Mouse (Mus musculus) heart, postnatal 36 days (tissue): ENCODE results near the gene Glis2. TPM values are rescaled to one million over a fixed set of nuclear protein-coding genes. Genes with fewer than 3 reads are reported as not detected.

Experiments used
- DNase-seq, 2 experiments: peaks; one replicate each; pipeline ENCODE4 v3.0.0; 2021 to 2022
- intact Hi-C: fragments of 180-260 bp; cut with DNase I; formaldehyde crosslinking; loops from one replicate; pipeline ENCODE4 v1.15.1; 2025
- total RNA-seq, 2 experiments: library from RNA; stranded (reverse); gene quantifications; 2 replicates each; pipeline ENCODE4 v1.2.3; 2021

Gene Glis2
- total RNA-seq, 2 experiments from 2014 or later = 16.0 to 16.7 TPM

DNA sequence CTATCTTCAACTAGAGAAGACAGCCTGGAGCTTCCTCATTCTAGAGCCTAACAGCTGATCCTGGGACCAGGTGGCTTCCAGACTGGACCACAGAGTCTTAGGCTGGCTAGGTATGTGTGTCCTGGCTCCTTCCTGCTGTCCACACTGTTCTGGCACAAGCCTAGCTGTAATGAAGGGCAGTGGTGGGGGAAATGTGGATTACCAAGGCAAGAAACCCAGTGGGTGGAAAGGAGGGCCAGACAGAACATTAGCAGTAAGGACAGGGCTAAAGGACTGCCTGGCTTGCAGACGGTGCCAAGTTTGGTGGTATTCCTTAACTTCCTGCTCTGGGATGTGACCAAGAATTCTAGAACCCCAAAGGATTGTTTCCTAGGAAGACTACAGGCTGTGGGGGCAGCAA lies 56.6 kb downstream of the Glis2 start:
- no peak for DNase-seq
- intact Hi-C loops = no loop called here

DNA sequence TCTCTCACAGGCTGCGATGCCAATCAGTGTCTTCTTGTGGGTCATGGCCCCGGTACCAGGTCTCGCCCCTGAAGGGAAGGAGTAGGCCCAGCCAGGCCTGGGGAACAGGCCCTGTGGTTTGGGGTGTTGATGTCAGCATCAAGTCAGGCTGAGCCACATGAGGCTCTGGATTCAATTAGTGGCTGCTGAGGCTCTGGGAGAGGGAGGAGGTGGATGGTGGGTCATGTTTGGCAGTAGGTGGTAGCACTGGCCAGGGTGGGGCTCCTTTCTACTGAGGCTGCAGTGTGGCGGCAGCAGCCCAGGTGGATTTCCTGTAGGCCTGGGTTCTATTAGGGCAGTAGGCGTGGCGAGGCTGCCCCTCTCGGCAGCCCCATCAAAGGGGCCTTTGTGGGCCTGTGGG lies 57.1 kb downstream of the Glis2 start:
- intact Hi-C loops = no loop called here
- DNase-seq = no peak

DNA sequence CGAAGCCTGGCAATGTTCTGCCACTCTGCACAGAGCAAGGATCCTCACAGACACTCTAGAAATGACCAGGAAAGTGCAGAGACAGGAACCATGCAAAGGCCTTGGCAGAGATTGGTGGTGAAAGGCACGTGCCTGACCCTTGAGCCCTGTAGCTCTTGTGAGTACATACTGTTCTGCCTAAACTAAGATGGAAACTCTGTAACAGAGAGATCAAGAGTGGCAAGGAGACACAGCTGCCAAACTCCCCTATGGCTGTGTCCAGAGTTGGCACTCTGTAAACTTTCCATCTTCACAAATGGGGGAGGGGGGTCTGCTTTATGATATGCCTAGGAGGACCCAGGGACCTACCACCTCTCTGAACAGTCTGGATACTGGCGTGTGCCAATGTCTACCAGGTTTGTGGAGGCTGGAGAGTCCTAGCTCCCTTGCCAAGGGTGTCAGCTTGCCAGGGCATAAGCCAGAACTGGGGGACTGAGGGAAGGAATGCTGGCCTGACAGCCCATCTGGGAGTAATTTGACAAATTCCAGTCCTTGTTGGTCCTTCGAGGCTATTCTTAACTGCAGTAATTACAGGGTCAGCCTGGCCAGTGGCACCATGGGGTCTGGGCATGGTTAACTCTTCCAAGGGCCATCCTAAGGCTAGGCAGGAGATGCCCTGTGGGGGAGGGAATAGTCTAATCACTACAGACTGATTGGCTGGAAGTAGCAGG lies 58.3 kb downstream of the Glis2 start:
- peak; percentile 36 to 49 for DNase-seq
- intact Hi-C loops = no loop called here

DNA sequence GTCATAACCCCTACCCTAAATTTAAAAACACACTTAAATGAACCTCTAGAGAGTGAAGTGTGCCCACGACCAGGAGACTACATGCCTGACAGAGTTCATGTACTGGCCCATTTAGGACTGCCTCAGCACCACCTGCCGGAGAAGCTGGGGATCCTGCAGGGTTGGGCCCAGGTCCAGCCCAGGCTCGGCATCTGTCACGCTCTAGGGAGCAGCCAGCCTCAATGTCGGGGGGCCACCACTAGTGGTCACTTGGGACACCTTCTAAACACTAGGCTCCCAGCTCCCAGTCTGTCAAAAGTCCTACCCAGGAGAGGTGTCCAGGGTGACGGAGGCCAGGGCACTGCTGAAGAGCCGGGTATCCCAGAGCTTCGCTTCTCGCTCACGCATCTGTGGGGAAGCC lies 60.2 kb downstream of the Glis2 start:
- DNase-seq = peak in 1 of 2 experiments; percentile 25
- intact Hi-C loops = loop anchor here (2.0 kb wide), 2 partner anchors 14 to 24 kb away; no protein-coding TSS in a partner anchor

DNA sequence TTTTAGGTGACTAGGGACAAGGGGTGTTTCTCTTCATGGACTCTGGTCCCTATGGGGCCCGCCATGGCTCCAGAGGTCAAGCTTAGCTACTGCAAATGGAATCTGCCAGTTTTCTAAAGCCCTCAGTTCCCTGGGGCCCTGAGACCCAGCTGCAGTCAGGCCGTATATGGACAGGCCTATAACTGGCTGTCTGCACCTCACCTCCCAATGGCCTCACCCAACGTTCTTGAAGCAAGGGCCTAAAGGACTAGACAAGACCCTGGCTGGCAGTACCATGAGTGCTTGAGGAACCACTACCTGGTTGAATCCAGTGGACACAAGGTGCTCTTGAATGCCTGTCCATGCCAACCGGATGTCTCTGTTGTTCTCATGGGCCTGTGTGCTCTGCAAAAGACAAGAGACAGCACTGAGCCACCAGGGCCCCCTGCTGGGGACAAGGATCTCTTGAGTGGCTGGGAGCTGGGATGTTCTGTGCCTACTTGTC lies 60.8 kb downstream of the Glis2 start:
- peak; percentile 39 to 55 for DNase-seq

DNA sequence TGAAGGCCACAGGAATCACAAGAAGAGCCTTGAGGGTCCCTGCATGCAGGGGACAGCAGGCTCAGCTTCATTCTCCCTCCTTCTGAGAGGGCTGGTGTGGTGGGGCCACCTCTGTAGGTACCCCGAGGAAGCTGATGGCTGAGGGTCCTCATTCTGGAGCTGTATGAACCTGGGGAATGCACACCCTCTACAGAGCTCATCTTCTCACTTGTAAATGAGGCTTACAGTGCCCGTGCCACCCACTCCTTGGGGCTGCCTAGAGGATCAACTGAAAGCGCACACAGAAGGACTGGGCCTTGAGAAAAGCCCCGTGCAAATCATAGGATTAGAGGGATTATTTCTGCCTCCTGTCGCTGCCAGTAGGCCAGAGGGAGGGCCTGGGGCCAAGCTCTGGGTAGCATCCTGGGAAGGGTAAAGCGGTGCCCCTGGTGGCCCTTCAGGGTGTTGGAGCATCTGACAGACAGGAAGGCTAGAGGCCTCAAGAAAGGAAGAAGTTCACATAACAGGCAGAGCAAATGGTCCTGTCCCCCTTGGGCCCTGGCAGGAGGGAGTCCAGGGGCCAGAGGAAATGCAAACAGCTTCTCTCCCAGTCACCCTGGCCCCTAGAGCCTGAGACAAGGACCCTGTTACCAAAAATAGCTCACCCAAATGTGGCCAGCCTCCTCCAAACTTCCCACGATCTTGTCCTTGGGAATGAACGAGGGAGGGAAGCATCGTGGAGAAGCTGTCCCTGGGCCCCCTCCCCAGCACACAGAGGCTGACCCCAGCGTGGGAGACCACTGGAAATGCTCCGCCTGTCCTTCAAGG lies 61.5 kb downstream of the Glis2 start:
- DNase-seq = no peak
- intact Hi-C loops = loop anchor here (2.0 kb wide), 2 partner anchors 15 to 25 kb away; no protein-coding TSS in a partner anchor

More for the DNA sequence above, 60.8 kb downstream of the Glis2 start:
- intact Hi-C loops = loop anchor here (2.0 kb wide), 2 partner anchors 14 to 24 kb away; no protein-coding TSS in a partner anchor

DNA sequence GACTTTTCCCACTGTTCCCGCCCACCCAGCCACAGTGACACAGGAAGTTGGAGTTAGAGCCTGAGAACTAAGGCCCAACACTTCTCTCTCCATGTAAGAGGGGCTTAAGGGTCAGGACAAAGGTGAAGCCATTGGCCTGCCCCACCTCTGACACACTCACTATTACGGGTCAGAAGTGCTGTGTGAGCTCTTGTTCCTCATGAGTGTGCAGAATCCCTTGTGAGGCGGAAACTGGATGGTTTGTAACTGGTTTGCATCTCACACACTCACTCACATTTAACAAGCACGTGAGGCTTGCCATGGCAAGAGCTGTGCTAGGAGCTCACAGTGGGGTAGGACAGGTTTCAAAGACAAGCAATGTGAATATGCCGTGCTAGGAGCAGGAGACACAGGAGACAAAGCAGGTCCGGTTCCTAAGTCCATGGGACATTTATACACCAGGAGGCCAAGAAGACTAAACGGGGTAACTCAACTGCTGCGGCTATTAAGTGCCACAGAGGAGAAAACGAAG lies 62.1 kb downstream of the Glis2 start:
- intact Hi-C loops = no loop called here
- DNase-seq = no peak

DNA sequence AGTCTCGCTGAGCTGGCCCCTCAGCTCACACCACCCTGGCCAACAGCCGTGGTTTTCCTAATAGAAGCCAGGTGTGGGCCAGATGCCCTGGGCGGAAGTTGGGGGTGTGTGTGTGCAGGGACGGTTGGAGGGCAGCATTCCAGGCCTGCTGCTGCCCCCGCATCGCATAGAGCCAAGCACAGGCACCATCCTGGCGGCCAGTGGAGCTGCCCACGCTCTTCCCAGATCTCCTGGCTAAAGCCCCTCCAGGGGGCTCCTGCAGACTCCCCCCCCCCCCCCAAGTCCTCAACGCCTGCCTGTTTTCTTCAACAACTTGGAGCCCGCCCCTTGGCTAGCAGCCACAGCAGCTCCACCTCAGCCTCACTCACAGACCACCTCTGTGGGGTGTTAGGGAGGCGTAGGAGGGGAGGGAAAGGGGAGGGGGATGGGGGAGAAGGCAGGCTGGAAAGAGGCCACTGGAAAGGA lies 64.3 kb downstream of the Glis2 start:
- peak in 1 of 2 experiments; percentile 37 for DNase-seq
- intact Hi-C loops = no loop called here

DNA sequence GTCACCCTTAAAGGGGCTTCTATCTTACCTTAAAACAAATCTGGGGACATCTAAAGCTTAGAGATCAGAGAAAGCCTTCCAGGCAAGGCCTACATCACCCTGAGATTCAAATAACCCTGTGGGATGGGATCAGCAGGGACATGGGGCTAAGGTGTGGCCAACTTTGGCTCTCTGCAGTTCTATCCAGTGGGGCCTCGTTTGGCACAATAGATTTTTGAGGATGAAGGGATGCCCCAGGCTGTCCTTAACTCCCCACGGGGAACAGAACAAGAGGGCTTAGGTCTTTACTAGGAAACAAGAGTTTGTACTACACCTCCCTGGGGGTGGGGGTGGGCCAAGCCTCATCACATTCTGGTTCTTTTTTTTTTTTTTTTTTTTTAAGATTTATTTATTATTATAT lies 64.8 kb downstream of the Glis2 start:
- DNase-seq = no peak
- intact Hi-C loops = no loop called here

DNA sequence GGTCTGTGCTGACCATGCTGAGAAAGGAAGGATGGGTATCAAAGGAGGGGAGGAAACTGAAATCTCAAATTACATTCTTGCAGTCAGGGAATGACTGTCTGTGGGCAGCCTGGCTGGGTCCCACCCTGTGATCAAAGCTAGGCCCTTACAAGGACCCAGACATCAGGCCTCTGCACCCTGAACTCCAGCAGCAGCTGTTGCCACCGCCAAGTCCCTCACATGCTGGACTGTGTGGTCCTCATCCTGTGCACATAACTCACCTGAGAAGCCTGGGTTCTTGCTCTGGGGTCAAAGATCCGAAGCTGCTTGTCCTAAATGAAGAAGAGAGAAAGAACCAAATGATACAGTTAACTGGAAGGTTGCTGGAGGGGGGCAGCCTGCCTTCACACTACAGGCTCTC lies 67.1 kb downstream of the Glis2 start:
- intact Hi-C loops = no loop called here
- DNase-seq = no peak

DNA sequence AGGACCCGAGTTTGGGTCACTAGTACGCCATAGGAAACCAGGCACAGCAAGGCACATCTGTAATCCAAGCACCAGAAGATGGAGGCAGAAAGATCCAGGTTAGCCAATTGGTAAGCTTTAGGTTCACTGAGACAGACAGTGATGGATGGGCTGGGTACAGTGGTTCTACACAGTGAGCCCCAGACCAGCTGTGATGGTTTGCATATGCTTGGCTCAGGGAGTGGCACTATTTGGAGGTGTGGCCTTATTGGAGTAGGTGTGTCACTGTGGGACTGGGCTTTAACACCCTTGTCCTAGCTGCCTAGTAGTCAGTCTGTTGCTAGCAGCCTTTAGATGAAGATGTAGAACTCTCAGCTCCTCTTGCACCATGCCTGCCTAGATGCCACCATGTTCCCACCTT lies 69.3 kb downstream of the Glis2 start:
- no peak for DNase-seq
- intact Hi-C loops = no loop called here

DNA sequence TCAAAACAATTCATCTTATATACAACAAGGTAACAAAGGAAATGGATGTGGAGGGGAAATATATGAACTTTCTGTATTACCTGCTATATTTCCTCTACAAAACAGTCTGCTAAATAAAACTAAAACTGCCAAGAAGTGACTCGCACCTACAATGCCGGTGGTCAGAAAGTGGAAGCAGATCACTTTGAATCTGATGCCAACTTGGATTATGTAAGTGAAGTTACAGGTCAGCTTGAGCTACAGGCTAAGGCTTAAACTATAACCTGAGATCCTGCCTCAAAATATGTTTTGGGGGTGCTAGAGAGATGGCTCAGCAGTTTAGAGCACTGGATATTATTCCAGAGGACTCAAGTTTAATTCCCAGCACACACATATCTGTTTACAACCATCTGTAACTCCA lies 71.2 kb downstream of the Glis2 start:
- no peak for DNase-seq
- intact Hi-C loops = loop anchor here (5.0 kb wide), 3 partner anchors 98 to 363 kb away; partner anchors contain the start of gene Cdip1

DNA sequence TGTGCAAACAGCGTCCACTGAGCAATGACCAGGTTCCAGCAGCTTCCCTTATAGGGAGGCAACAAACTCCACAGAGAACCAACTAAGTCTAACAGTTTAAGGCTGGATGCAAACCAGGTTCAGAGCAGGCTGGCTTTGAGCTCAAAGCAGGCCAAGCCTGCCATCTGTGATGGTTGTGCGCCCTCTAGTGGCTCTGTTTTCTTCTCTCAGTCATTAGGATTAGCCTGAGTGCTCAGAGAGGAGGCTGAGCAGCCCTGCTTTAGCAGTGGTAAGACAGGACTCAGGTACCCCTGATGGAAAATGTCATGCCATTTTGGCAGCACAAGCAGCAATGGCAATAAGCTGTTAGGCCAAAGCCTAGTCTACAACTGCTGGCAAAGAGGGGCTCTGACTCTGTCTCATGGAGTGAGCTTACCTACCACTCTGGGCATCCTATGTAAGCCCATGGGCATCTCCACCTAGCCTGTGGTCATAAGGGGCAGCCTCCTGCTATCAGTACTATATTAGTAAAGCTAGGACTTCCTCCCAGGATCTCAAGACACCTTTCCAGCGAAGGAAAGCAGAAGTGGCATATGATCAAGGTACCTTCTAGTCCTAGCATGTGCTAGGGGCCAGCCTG lies 72.8 kb downstream of the Glis2 start:
- intact Hi-C loops = loop anchor here (1.0 to 5.0 kb wide), 4 partner anchors 37 to 365 kb away; partner anchors contain the start of gene Cdip1
- DNase-seq = peak; percentile 86 to 87

DNA sequence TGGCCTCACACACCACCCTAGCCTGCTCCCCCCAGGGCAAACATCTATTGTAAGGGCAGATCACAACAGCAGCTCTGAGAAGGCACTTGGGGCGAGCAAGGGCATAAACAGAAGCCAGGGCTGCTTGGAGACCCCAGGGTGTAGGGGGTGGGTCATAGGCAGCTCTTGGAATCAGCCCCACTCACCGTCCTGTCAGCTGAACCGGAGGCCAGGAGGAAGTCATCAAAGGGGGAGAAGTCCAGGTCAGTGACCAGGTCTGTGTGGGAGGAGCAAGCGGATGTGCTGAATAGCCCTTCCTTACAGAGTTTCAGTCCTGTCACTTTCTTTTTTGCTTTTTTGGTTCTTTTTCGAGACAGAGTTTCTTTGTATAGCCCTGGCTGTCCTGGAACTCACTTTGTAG lies 75.8 kb downstream of the Glis2 start:
- intact Hi-C loops = no loop called here
- DNase-seq = no peak

DNA sequence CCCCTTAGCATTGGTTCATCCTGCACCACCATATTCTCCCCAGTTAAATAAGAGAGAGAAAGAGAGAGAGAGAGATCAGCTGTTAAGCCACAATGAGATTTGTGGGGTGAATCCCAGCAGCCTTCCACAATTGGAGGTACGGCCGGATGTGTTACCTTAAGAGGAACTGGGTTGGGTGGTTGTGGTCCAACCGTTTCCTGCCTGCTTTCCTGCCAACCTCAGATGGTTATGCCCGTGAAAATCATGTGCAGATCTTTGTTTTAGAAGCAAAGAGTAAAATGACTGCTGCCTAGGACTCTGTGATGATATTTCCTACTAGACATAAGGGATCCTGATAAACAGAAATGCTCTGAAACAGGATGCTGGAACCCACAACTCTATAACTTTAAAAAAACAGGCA lies 79.6 kb downstream of the Glis2 start:
- DNase-seq = no peak
- intact Hi-C loops = no loop called here

Other genes with a start within 250 kb of the Glis2 start
- gene Adcy9, start 174.2 kb upstream of the Glis2 start, total RNA-seq = 10 to 100 TPM; 25.5 to 25.7 TPM
- 1,000 to 10,000 TPM in 1 of 2 experiments, 100 to 1,000 TPM in 1; 873 to 1,040 TPM for gene Srl, start 52.9 kb upstream of the Glis2 start, total RNA-seq
- gene Tfap4, start 34.9 kb upstream of the Glis2 start, total RNA-seq = 1 to 10 TPM; 4.4 to 4.6 TPM
- gene Pam16, start 30.3 kb downstream of the Glis2 start, total RNA-seq = 100 to 1,000 TPM; 134 to 150 TPM
- gene Vasn, start 45.2 kb downstream of the Glis2 start, total RNA-seq = 10 to 100 TPM in 1 of 2 experiments, 1 to 10 TPM in 1; 9.2 to 11.0 TPM
- gene Dnaja3, start 45.3 kb downstream of the Glis2 start, total RNA-seq = 100 to 1,000 TPM; 143 to 164 TPM
- gene Coro7, start 85.1 kb downstream of the Glis2 start, total RNA-seq = 10 to 100 TPM; 13.0 to 13.7 TPM
- gene Nmral1, start 124.6 kb downstream of the Glis2 start, total RNA-seq = 1 to 10 TPM; 2.8 to 3.4 TPM
- gene Hmox2, start 131.6 kb downstream of the Glis2 start, total RNA-seq = 10 to 100 TPM; 72.2 to 88.2 TPM
- 10 to 100 TPM; 59.0 to 66.1 TPM for gene Cdip1, start 195.6 kb downstream of the Glis2 start, total RNA-seq
- gene 4930562C15Rik, start 240.7 kb downstream of the Glis2 start, total RNA-seq = not detected